In genomic region chr14:79482251-79482661, GRCm38 (mm10) we compare ENCODE assay signal across 8 mouse cellular contexts. TPM values are rescaled to one million over a fixed set of nuclear protein-coding genes. Genes with fewer than 3 reads are reported as not detected.
DNase-seq lines count a peak whose midpoint lies in the region; ATAC-seq and TF ChIP-seq lines count a peak whose summit lies in the region.

No protein-coding gene starts in this region.

- intact Hi-C loops in left cerebral cortex, adult 2 months (cut with DNase I), result loop anchor here (1.0 to 10.0 kb wide), 2 partner anchors 105 to 733 kb away; partner anchors contain the start of gene Sugt1
- intact Hi-C loops in left cerebral cortex, postnatal 4 days (cut with DNase I), result loop anchor here (5.0 kb wide), 1 partner anchor 105 kb away; the partner anchor contains the start of gene Sugt1

- no peaks in the 10 kb centered on the region for H3K27me3 ChIP-seq in forebrain, embryonic 15.5 days
- H3K27me3 ChIP-seq in intestine, embryonic 15.5 days (replicated peaks), result no peaks in the 10 kb centered on the region
- no peaks in the 10 kb centered on the region for H3K27me3 ChIP-seq in liver, embryonic 11.5 days (replicated peaks; ENCODE audit: control insufficient read depth, insufficient read depth, low read length)
- 0 out of 2 replicates have a peak, but pooled peaks cover 8% of the 10 kb centered on the region for H3K27me3 ChIP-seq in neural tube, embryonic 13.5 days

- peak overlapping the region; percentile 95 for H3K9ac ChIP-seq in forebrain, embryonic 15.5 days (replicated peaks)
- peak overlapping the region; percentile 97 for H3K9ac ChIP-seq in intestine, embryonic 15.5 days
- peak overlapping the region; percentile 99 for H3K9ac ChIP-seq in liver, embryonic 11.5 days (ENCODE audit: low read depth, low read length)
- H3K9ac ChIP-seq in neural tube, embryonic 13.5 days, result peak overlapping the region; percentile 94

- no peaks in the 10 kb centered on the region for H3K9me3 ChIP-seq in forebrain, embryonic 15.5 days
- H3K9me3 ChIP-seq in intestine, embryonic 15.5 days, result no peaks in the 10 kb centered on the region
- no peaks in the 10 kb centered on the region for H3K9me3 ChIP-seq in liver, embryonic 11.5 days (ENCODE audit: control insufficient read depth, low read length)
- no peaks in the 10 kb centered on the region for H3K9me3 ChIP-seq in neural tube, embryonic 13.5 days

- peak overlapping the region; percentile 95 for H3K27ac ChIP-seq in left cerebral cortex, adult 2 months
- H3K27ac ChIP-seq in forebrain, embryonic 15.5 days (replicated peaks), result peak overlapping the region; percentile 100
- peak overlapping the region; percentile 100 for H3K27ac ChIP-seq in intestine, embryonic 15.5 days
- peak overlapping the region; percentile 100 for H3K27ac ChIP-seq in liver, embryonic 11.5 days (ENCODE audit: low read depth, low read length)
- peak overlapping the region; percentile 100 for H3K27ac ChIP-seq in neural tube, embryonic 13.5 days (replicated peaks)

- H3K4me1 ChIP-seq in forebrain, embryonic 15.5 days, result peaks cover 47% of the 10 kb centered on the region
- H3K4me1 ChIP-seq in intestine, embryonic 15.5 days (replicated peaks), result peaks cover 34% of the 10 kb centered on the region
- H3K4me1 ChIP-seq in liver, embryonic 11.5 days (replicated peaks; ENCODE audit: control insufficient read depth, insufficient read depth, low read length), result peaks cover 37% of the 10 kb centered on the region
- peaks cover 46% of the 10 kb centered on the region for H3K4me1 ChIP-seq in neural tube, embryonic 13.5 days (replicated peaks)

- H3K36me3 ChIP-seq in forebrain, embryonic 15.5 days, result peaks cover 2% of the 10 kb centered on the region; the same call in 1 of the 2 replicates
- no peaks in the 10 kb centered on the region for H3K36me3 ChIP-seq in intestine, embryonic 15.5 days
- H3K36me3 ChIP-seq in liver, embryonic 11.5 days (ENCODE audit: control insufficient read depth, insufficient read depth, low read length), result no peaks in the 10 kb centered on the region
- H3K36me3 ChIP-seq in neural tube, embryonic 13.5 days, result peaks cover 15% of the 10 kb centered on the region; the same call in 1 of the 2 replicates

- peak overlapping the region; percentile 60 for H3K4me2 ChIP-seq in forebrain, embryonic 15.5 days (replicated peaks)
- peak overlapping the region; percentile 67 for H3K4me2 ChIP-seq in intestine, embryonic 15.5 days (replicated peaks)
- peak overlapping the region; percentile 61 for H3K4me2 ChIP-seq in liver, embryonic 11.5 days
- peak overlapping the region; percentile 66 for H3K4me2 ChIP-seq in neural tube, embryonic 13.5 days

- peak overlapping the region; percentile 93 for H3K4me3 ChIP-seq in left cerebral cortex, adult 2 months
- H3K4me3 ChIP-seq in forebrain, embryonic 15.5 days, result peak overlapping the region; percentile 82
- H3K4me3 ChIP-seq in intestine, embryonic 15.5 days (replicated peaks), result peak overlapping the region; percentile 94
- H3K4me3 ChIP-seq in liver, embryonic 11.5 days (ENCODE audit: low read depth, low read length), result peak overlapping the region; percentile 92
- H3K4me3 ChIP-seq in neural tube, embryonic 13.5 days, result peak overlapping the region; percentile 88

- 1% methylated on average over 11 of the region's 11 CpGs for WGBS in forebrain, embryonic 15.5 days
- under 1% methylated on average over 11 of the region's 11 CpGs for WGBS in intestine, embryonic 15.5 days
- 1% methylated on average over 11 of the region's 11 CpGs for WGBS in liver, embryonic 11.5 days
- under 1% methylated on average over 11 of the region's 11 CpGs for WGBS in neural tube, embryonic 13.5 days

- no peak for TF ChIP-seq CTCF in left cerebral cortex, adult 2 months (IDR thresholded peaks at IDR 0.05)

- ATAC-seq in forebrain, embryonic 15.5 days (replicated peaks), result no peak
- ATAC-seq in intestine, embryonic 15.5 days, result no peak
- no peak for ATAC-seq in liver, embryonic 11.5 days (replicated peaks; ENCODE audit: low FRiP score)
- peak; percentile 1; the same call in 1 of the 2 replicates for ATAC-seq in neural tube, embryonic 13.5 days (ENCODE audit: low read depth)

- DNase-seq in left cerebral cortex, adult 2 months (ENCODE audit: extremely low spot score in 1 of 2, low spot score in 2 of 2), result peak; percentile 19 to 35
- no peak for DNase-seq in left cerebral cortex, postnatal 4 days
- DNase-seq in T-cell, adult 2 months (ENCODE audit: low spot score), result peak; percentile 19
- no peak for DNase-seq in liver, embryonic 11.5 days (ENCODE audit: low spot score)
- DNase-seq in ovary, postnatal 36 days (ENCODE audit: low spot score), result no peak

RNA-seq across cellular contexts. Expression of gene Wbp4, which starts 0.9 kb away (rescaled TPM):
- 10 to 100 TPM; 47.7 to 52.0 TPM for total RNA-seq in left cerebral cortex, adult 2 months (2021)
- total RNA-seq in left cerebral cortex, postnatal 4 days (2021), result 10 to 100 TPM; 46.0 to 47.6 TPM
- polyA plus RNA-seq in forebrain, embryonic 15.5 days (2015; fragmentation: Nextera tagmentation; extraction: Ambion mirVana), result 43.4 and 46.8 TPM in 2 replicates
- polyA plus RNA-seq in intestine, embryonic 15.5 days (2015; fragmentation: Nextera tagmentation; extraction: Ambion mirVana), result 30.9 and 33.8 TPM in 2 replicates
- polyA plus RNA-seq in liver, embryonic 11.5 days (2014; fragmentation: Nextera tagmentation; extraction: Ambion mirVana), result 35.8 and 38.7 TPM in 2 replicates
- polyA plus RNA-seq in neural tube, embryonic 13.5 days (2015; fragmentation: Nextera tagmentation; extraction: Ambion mirVana), result 45.1 and 47.8 TPM in 2 replicates

RNA-seq across cellular contexts. Expression of gene Elf1, which starts 1.3 kb away (rescaled TPM):
- 1 to 10 TPM; 4.1 to 4.6 TPM for total RNA-seq in left cerebral cortex, adult 2 months (2021)
- total RNA-seq in left cerebral cortex, postnatal 4 days (2021), result 1 to 10 TPM; 5.4 to 6.1 TPM
- 3.3 and 3.7 TPM in 2 replicates for polyA plus RNA-seq in forebrain, embryonic 15.5 days (2015; fragmentation: Nextera tagmentation; extraction: Ambion mirVana)
- polyA plus RNA-seq in intestine, embryonic 15.5 days (2015; fragmentation: Nextera tagmentation; extraction: Ambion mirVana), result 26.1 and 27.0 TPM in 2 replicates
- 22.7 and 25.3 TPM in 2 replicates for polyA plus RNA-seq in liver, embryonic 11.5 days (2014; fragmentation: Nextera tagmentation; extraction: Ambion mirVana)
- polyA plus RNA-seq in neural tube, embryonic 13.5 days (2015; fragmentation: Nextera tagmentation; extraction: Ambion mirVana), result 4.3 and 4.6 TPM in 2 replicates

RNA-seq across cellular contexts. Expression of gene Kbtbd6, which starts 30.6 kb away (rescaled TPM):
- 1 to 10 TPM in 1 of 2 experiments, under 1 TPM in 1; 0.72 to 1.2 TPM for total RNA-seq in left cerebral cortex, adult 2 months (2021)
- 1 to 10 TPM; 1.3 to 2.7 TPM for total RNA-seq in left cerebral cortex, postnatal 4 days (2021)
- 3.0 and 4.0 TPM in 2 replicates for polyA plus RNA-seq in forebrain, embryonic 15.5 days (2015; fragmentation: Nextera tagmentation; extraction: Ambion mirVana)
- polyA plus RNA-seq in intestine, embryonic 15.5 days (2015; fragmentation: Nextera tagmentation; extraction: Ambion mirVana), result 2.6 and 2.9 TPM in 2 replicates
- 4.1 and 4.3 TPM in 2 replicates for polyA plus RNA-seq in liver, embryonic 11.5 days (2014; fragmentation: Nextera tagmentation; extraction: Ambion mirVana)
- polyA plus RNA-seq in neural tube, embryonic 13.5 days (2015; fragmentation: Nextera tagmentation; extraction: Ambion mirVana), result 1.6 and 1.8 TPM in 2 replicates

RNA-seq across cellular contexts. Expression of gene Kbtbd7, which starts 55.9 kb away (rescaled TPM):
- 10 to 100 TPM; 38.2 to 38.8 TPM for total RNA-seq in left cerebral cortex, adult 2 months (2021)
- 10 to 100 TPM; 37.5 to 40.7 TPM for total RNA-seq in left cerebral cortex, postnatal 4 days (2021)
- polyA plus RNA-seq in forebrain, embryonic 15.5 days (2015; fragmentation: Nextera tagmentation; extraction: Ambion mirVana), result 23.6 and 23.7 TPM in 2 replicates
- polyA plus RNA-seq in intestine, embryonic 15.5 days (2015; fragmentation: Nextera tagmentation; extraction: Ambion mirVana), result 7.9 and 8.7 TPM in 2 replicates
- 8.1 and 9.0 TPM in 2 replicates for polyA plus RNA-seq in liver, embryonic 11.5 days (2014; fragmentation: Nextera tagmentation; extraction: Ambion mirVana)
- polyA plus RNA-seq in neural tube, embryonic 13.5 days (2015; fragmentation: Nextera tagmentation; extraction: Ambion mirVana), result 15.6 and 18.0 TPM in 2 replicates

Comparison
In these comparisons a context has a peak if more than half of its experiments do, and no peak if none do; other contexts are left out.
1. DNase-seq: peak in left cerebral cortex, adult 2 months (2 of 2) and T-cell, adult 2 months (single experiment); none in left cerebral cortex, postnatal 4 days (single experiment), liver, embryonic 11.5 days (single experiment) and ovary, postnatal 36 days (single experiment).
2. Peak in every context shown above with its lines, with median percentiles within 50 percentile points of each other: H3K27ac ChIP-seq, H3K4me3 ChIP-seq, H3K4me2 ChIP-seq and H3K9ac ChIP-seq.